20 mouse cellular contexts compared by ENCODE assay signal in genomic region chr12:30252381-30252780, GRCm38 (mm10).
"Had no signal": no experiment of that assay in that cellular context is flagged by ENCODE, and none has a peak within 500 bp of the region (broad histone marks: within the 10 kb centered on the region; RNA-seq: fewer than 3 reads in every experiment).

No protein-coding gene starts in this region.

- H3K4me1 ChIP-seq: liver, embryonic 15.5 days; megakaryocyte, embryonic 14.5 days; neural tube, embryonic 12.5 days; stomach, embryonic 15.5 days had no signal

- ATAC-seq: liver, postnatal 0 days; lung, postnatal 0 days; midbrain, embryonic 13.5 days; midbrain, embryonic 15.5 days had no signal

- H3K4me3 ChIP-seq: liver, embryonic 15.5 days; lung, embryonic 15.5 days; megakaryocyte, embryonic 14.5 days; midbrain, embryonic 13.5 days; midbrain, embryonic 15.5 days; neural tube, embryonic 12.5 days; stomach, embryonic 15.5 days had no signal

- H3K27ac ChIP-seq: liver, embryonic 15.5 days; lung, embryonic 15.5 days; macrophage; midbrain, embryonic 13.5 days; midbrain, embryonic 15.5 days; neural tube, embryonic 12.5 days; stomach, embryonic 15.5 days; stomach, postnatal 0 days had no signal

- H3K9me3 ChIP-seq: liver, embryonic 15.5 days; lung, embryonic 15.5 days; midbrain, embryonic 13.5 days; midbrain, embryonic 15.5 days; neural tube, embryonic 12.5 days; stomach, embryonic 15.5 days had no signal

- H3K27me3 ChIP-seq: liver, embryonic 15.5 days; lung, embryonic 15.5 days; megakaryocyte, embryonic 14.5 days; midbrain, embryonic 13.5 days; midbrain, embryonic 15.5 days; neural tube, embryonic 12.5 days; stomach, embryonic 15.5 days had no signal

- H3K36me3 ChIP-seq: liver, embryonic 15.5 days; lung, embryonic 15.5 days; midbrain, embryonic 13.5 days; midbrain, embryonic 15.5 days; neural tube, embryonic 12.5 days; stomach, embryonic 15.5 days had no signal

- DNase-seq: liver, postnatal 0 days; lung, adult 2 months; lung, postnatal 14 days; lung, postnatal 36 days; right cerebral cortex, postnatal 14 days; right cerebral cortex, postnatal 4 days; spleen, adult 18-20 months; thymus, adult 2 months; thymus, postnatal 25 days; thymus, postnatal 4 days had no signal

- H3K9ac ChIP-seq: liver, embryonic 15.5 days; liver, postnatal 0 days; lung, embryonic 15.5 days; midbrain, embryonic 13.5 days; midbrain, embryonic 15.5 days; neural tube, embryonic 12.5 days; stomach, embryonic 15.5 days had no signal

- H3K4me2 ChIP-seq: liver, embryonic 15.5 days; lung, embryonic 15.5 days; midbrain, embryonic 13.5 days; midbrain, embryonic 15.5 days; neural tube, embryonic 12.5 days; stomach, embryonic 15.5 days had no signal
